Mouse (Mus musculus): ENCODE data around the gene Plekha6. TPM values are rescaled to one million over a fixed set of nuclear protein-coding genes. Genes with fewer than 3 reads are reported as not detected.
A peak's percentile ranks its signal among the peaks of the same experiment; 100 is the strongest.

The Plekha6 gene
- polyA plus RNA-seq, 1 experiment from 2014 or later: 13.5 TPM

GRCm38 (mm10) chr1:133287880-133288279 is 123.9 kb downstream of the Plekha6 start:
- WGBS: 89% methylated on average over 12 of the region's 12 CpGs
- peaks cover 11% of the 10 kb centered on the region for H3K4me1 ChIP-seq
- H3K36me3 ChIP-seq: peaks cover 60% of the 10 kb centered on the region

GRCm38 (mm10) chr1:133291888-133292287 is 127.9 kb downstream of the Plekha6 start:
- H3K36me3 ChIP-seq: peaks cover 66% of the 10 kb centered on the region

More at GRCm38 (mm10) chr1:133287880-133288279, 123.9 kb downstream of the Plekha6 start:
- Histone ChIP-seq H3K4me3 (no peak overlapping the region), H3K27me3 (ENCODE audit: insufficient read depth, poor library complexity, severe bottlenecking) (no peaks in the 10 kb centered on the region), H3K9me3 (no peaks in the 10 kb centered on the region), H3K27ac (no peak overlapping the region)
- DNase-seq (ENCODE audit: low spot score): no peak

GRCm38 (mm10) chr1:133292608-133293007 is 128.6 kb downstream of the Plekha6 start:
- Histone ChIP-seq H3K4me1 (peaks cover 17% of the 10 kb centered on the region), H3K27me3 (ENCODE audit: insufficient read depth, poor library complexity, severe bottlenecking) (no peaks in the 10 kb centered on the region), H3K4me3 (no peak overlapping the region), H3K9me3 (no peaks in the 10 kb centered on the region), H3K27ac (no peak overlapping the region), H3K36me3 (peaks cover 63% of the 10 kb centered on the region)
- DNase-seq (ENCODE audit: low spot score): no peak

More at GRCm38 (mm10) chr1:133291888-133292287, 127.9 kb downstream of the Plekha6 start:
- no peak for DNase-seq (ENCODE audit: low spot score)
- H3K4me1 ChIP-seq: peaks cover 17% of the 10 kb centered on the region
- WGBS: 90% methylated on average over 6 of the region's 6 CpGs
- H3K27me3 ChIP-seq (ENCODE audit: insufficient read depth, poor library complexity, severe bottlenecking): no peaks in the 10 kb centered on the region
- no peak overlapping the region for H3K4me3 ChIP-seq
- H3K9me3 ChIP-seq: no peaks in the 10 kb centered on the region
- H3K27ac ChIP-seq: no peak overlapping the region

GRCm38 (mm10) chr1:133296376-133296775 is 132.4 kb downstream of the Plekha6 start:
- Histone ChIP-seq H3K9me3 (no peaks in the 10 kb centered on the region), H3K4me1 (peaks cover 33% of the 10 kb centered on the region), H3K27ac (peak overlapping the region; percentile 42; the same call in 1 of the 2 replicates), H3K4me3 (no peak overlapping the region), H3K36me3 (peaks cover 59% of the 10 kb centered on the region), H3K27me3 (ENCODE audit: insufficient read depth, poor library complexity, severe bottlenecking) (peaks cover 8% of the 10 kb centered on the region; the same call in 1 of the 2 replicates)
- WGBS: 91% methylated on average over 9 of the region's 9 CpGs
- DNase-seq (ENCODE audit: low spot score): no peak

GRCm38 (mm10) chr1:133298816-133299215 is 134.8 kb downstream of the Plekha6 start:
- no peak for DNase-seq (ENCODE audit: low spot score)
- Histone ChIP-seq H3K27ac (peak overlapping the region; percentile 31; the same call in 1 of the 2 replicates), H3K27me3 (ENCODE audit: insufficient read depth, poor library complexity, severe bottlenecking) (peaks cover 8% of the 10 kb centered on the region; the same call in 1 of the 2 replicates), H3K36me3 (peaks cover 40% of the 10 kb centered on the region), H3K9me3 (no peaks in the 10 kb centered on the region), H3K4me1 (peaks cover 49% of the 10 kb centered on the region), H3K4me3 (no peak overlapping the region)
- whole genome bisulfite sequencing: 53% methylated on average over 14 of the region's 14 CpGs

- DNase-seq (ENCODE audit: low spot score): no peak
- WGBS: 18% methylated on average over 3 of the region's 3 CpGs
- peaks cover 8% of the 10 kb centered on the region; the same call in 1 of the 2 replicates for H3K27me3 ChIP-seq (ENCODE audit: insufficient read depth, poor library complexity, severe bottlenecking)
- H3K4me3 ChIP-seq: no peak overlapping the region
- peaks cover 38% of the 10 kb centered on the region for H3K4me1 ChIP-seq
- peak overlapping the region; percentile 53; the same call in 1 of the 2 replicates for H3K27ac ChIP-seq
- no peaks in the 10 kb centered on the region for H3K9me3 ChIP-seq
- H3K36me3 ChIP-seq: peaks cover 18% of the 10 kb centered on the region; the same call in 1 of the 2 replicates
These were observed 138.5 kb downstream of the Plekha6 start for GRCm38 (mm10) chr1:133302540-133302939.

- no peaks in the 10 kb centered on the region for H3K36me3 ChIP-seq
- no peaks in the 10 kb centered on the region for H3K9me3 ChIP-seq
- H3K27me3 ChIP-seq (ENCODE audit: insufficient read depth, poor library complexity, severe bottlenecking): 0 out of 2 replicates have a peak, but pooled peaks cover 5% of the 10 kb centered on the region
- 19% methylated on average over 4 of the region's 4 CpGs for WGBS
- H3K27ac ChIP-seq: peak overlapping the region; percentile 65
- no peak overlapping the region for H3K4me3 ChIP-seq
- no peak for DNase-seq (ENCODE audit: low spot score)
- H3K4me1 ChIP-seq: peaks cover 28% of the 10 kb centered on the region
These were observed 142.8 kb downstream of the Plekha6 start for GRCm38 (mm10) chr1:133306842-133307241.

- 19% methylated on average over 6 of the region's 6 CpGs for WGBS
- Histone ChIP-seq H3K27ac (no peak overlapping the region), H3K27me3 (ENCODE audit: insufficient read depth, poor library complexity, severe bottlenecking) (peaks cover 8% of the 10 kb centered on the region; the same call in 1 of the 2 replicates), H3K4me3 (no peak overlapping the region), H3K4me1 (peaks cover 28% of the 10 kb centered on the region), H3K36me3 (no peaks in the 10 kb centered on the region), H3K9me3 (no peaks in the 10 kb centered on the region)
- DNase-seq (ENCODE audit: low spot score): no peak
These were observed 143.3 kb downstream of the Plekha6 start for GRCm38 (mm10) chr1:133307318-133307717.

GRCm38 (mm10) chr1:133309652-133310267 is 145.8 kb downstream of the Plekha6 start, which contains the start of gene Golt1a:
Gene Golt1a, plus strand, starts transcription at chr1:133309800.
- peaks cover 19% of the 10 kb centered on the region; the same call in 1 of the 2 replicates for H3K27me3 ChIP-seq (ENCODE audit: insufficient read depth, poor library complexity, severe bottlenecking)
- no peaks in the 10 kb centered on the region for H3K9me3 ChIP-seq
- H3K27ac ChIP-seq: 0 out of 2 replicates have a peak within 1 kb of the TSS, but pooled peaks have one; percentile 11
- H3K4me3 ChIP-seq: no peak within 1 kb of the TSS
- H3K4me1 ChIP-seq: peaks cover 24% of the 10 kb centered on the region
- no peak for DNase-seq (ENCODE audit: low spot score)
- 60% methylated on average over 14 of the region's 14 CpGs for WGBS
- no peaks in the 10 kb centered on the region for H3K36me3 ChIP-seq

- no peak overlapping the region for H3K27ac ChIP-seq
- 52% methylated on average over 4 of the region's 4 CpGs for WGBS
- no peak for DNase-seq (ENCODE audit: low spot score)
- H3K36me3 ChIP-seq: no peaks in the 10 kb centered on the region
- H3K27me3 ChIP-seq (ENCODE audit: insufficient read depth, poor library complexity, severe bottlenecking): peaks cover 19% of the 10 kb centered on the region; the same call in 1 of the 2 replicates
- no peaks in the 10 kb centered on the region for H3K9me3 ChIP-seq
- peaks cover 24% of the 10 kb centered on the region for H3K4me1 ChIP-seq
- no peak overlapping the region for H3K4me3 ChIP-seq
These were observed 147.2 kb downstream of the Plekha6 start for GRCm38 (mm10) chr1:133311240-133311639.

GRCm38 (mm10) chr1:133311946-133312345 is 147.9 kb downstream of the Plekha6 start:
- Histone ChIP-seq H3K27me3 (ENCODE audit: insufficient read depth, poor library complexity, severe bottlenecking) (peaks cover 19% of the 10 kb centered on the region; the same call in 1 of the 2 replicates), H3K36me3 (no peaks in the 10 kb centered on the region), H3K4me1 (peaks cover 21% of the 10 kb centered on the region), H3K27ac (no peak overlapping the region), H3K4me3 (no peak overlapping the region), H3K9me3 (no peaks in the 10 kb centered on the region)
- 8% methylated on average over 10 of the region's 10 CpGs for whole genome bisulfite sequencing
- no peak for DNase-seq (ENCODE audit: low spot score)

- Histone ChIP-seq H3K27ac (no peak overlapping the region), H3K9me3 (no peaks in the 10 kb centered on the region), H3K4me3 (no peak overlapping the region), H3K4me1 (peaks cover 18% of the 10 kb centered on the region), H3K27me3 (ENCODE audit: insufficient read depth, poor library complexity, severe bottlenecking) (peaks cover 19% of the 10 kb centered on the region; the same call in 1 of the 2 replicates), H3K36me3 (no peaks in the 10 kb centered on the region)
- DNase-seq (ENCODE audit: low spot score): no peak
- 22% methylated on average over 8 of the region's 8 CpGs for WGBS
These were observed 150.4 kb downstream of the Plekha6 start for GRCm38 (mm10) chr1:133314364-133314763.

GRCm38 (mm10) chr1:133315775-133316174 is 151.8 kb downstream of the Plekha6 start:
- DNase-seq (ENCODE audit: low spot score): no peak
- H3K36me3 ChIP-seq: no peaks in the 10 kb centered on the region
- H3K27me3 ChIP-seq (ENCODE audit: insufficient read depth, poor library complexity, severe bottlenecking): peaks cover 17% of the 10 kb centered on the region; the same call in 1 of the 2 replicates
- WGBS: 71% methylated on average over 6 of the region's 6 CpGs
- H3K9me3 ChIP-seq: no peaks in the 10 kb centered on the region
- no peak overlapping the region for H3K27ac ChIP-seq
- no peak overlapping the region for H3K4me3 ChIP-seq
- H3K4me1 ChIP-seq: peaks cover 18% of the 10 kb centered on the region
